Mouse (Mus musculus): ENCODE measurements around the gene Il18rap. TPM values are rescaled to one million over a fixed set of nuclear protein-coding genes. Genes with fewer than 3 reads are reported as not detected.
"Not testable (repeated sequence)": the region's sequence is repeated elsewhere in the genome, so short reads cannot be mapped to it uniquely, and the experiment has no call there.

The Il18rap gene
- polyA plus RNA-seq, 1 experiment from 2014 or later: 0.28 TPM

DNA sequence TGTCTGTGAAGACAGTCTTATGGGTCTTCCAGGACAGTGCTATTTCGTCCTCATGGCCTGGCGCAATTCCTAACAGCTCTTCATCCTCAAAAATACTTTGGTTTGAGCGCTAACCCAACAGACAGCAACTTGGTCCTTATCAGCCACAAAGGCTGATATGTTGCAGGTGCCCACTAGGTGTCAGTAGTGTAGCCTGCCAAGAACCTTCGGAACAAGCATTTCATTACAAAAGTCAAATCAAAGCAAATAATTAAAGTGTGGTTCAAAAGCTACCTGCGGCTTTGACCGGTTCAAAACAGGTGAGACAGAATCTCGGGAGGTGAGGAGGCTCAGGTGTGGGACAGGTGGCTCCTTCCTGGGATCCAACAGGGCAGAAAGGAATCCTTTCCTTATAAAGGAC, 64.6 kb downstream of the Il18rap start, which contains the start of gene Slc9a4:
Gene Slc9a4 (plus strand): TSS at position 298 of the 400 bp plus-strand sequence.
- DNase-seq (ENCODE audit: low spot score) (peak; percentile 71), ATAC-seq (replicated peaks; ENCODE audit: low FRiP score, low TSS enrichment, low read depth) (no peak)
- H3K4me3 ChIP-seq (ENCODE audit: low read depth, low read length): no peak within 1 kb of the TSS
- no peak within 1 kb of the TSS for H3K27ac ChIP-seq (ENCODE audit: low read depth)
- H3K4me2 ChIP-seq (ENCODE audit: low read length): no peak within 1 kb of the TSS
- WGBS: 12% methylated on average over 7 of the region's 7 CpGs
- no peaks in the 10 kb centered on the region for H3K36me3 ChIP-seq (ENCODE audit: control insufficient read depth, insufficient read depth, low read length)
- no peak within 1 kb of the TSS for H3K9ac ChIP-seq (ENCODE audit: low read length)
- no peaks in the 10 kb centered on the region for H3K4me1 ChIP-seq (replicated peaks; ENCODE audit: control insufficient read depth, insufficient read depth, low read length)
- H3K9me3 ChIP-seq (ENCODE audit: control insufficient read depth, low read length): no peaks in the 10 kb centered on the region
- H3K27me3 ChIP-seq (replicated peaks; ENCODE audit: control insufficient read depth, insufficient read depth, low read length): 0 out of 2 replicates have a peak, but pooled peaks cover 5% of the 10 kb centered on the region

DNA sequence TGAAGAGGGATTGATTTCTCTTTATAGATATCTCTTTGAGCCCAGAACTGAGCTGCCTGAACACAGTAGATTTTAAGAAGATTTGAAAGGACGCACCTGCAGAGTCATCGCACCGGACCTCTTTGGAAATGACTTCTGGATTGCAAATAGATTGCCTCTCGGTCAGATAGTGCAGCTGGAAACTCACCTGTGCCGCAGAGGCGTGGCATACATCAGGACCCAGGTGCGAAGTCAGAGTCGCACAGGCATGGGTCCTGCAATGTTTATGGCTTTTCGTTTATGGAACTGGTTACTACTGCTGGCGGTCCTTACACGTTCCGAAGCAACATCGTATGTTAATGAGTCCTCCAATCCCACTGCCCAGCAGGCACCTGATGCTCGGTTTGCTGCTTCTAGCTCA, 65.1 kb downstream of the Il18rap start:
- Histone ChIP-seq H3K4me2 (ENCODE audit: low read length) (no peak overlapping the region), H3K4me3 (ENCODE audit: low read depth, low read length) (no peak overlapping the region), H3K27me3 (replicated peaks; ENCODE audit: control insufficient read depth, insufficient read depth, low read length) (0 out of 2 replicates have a peak, but pooled peaks cover 5% of the 10 kb centered on the region), H3K36me3 (ENCODE audit: control insufficient read depth, insufficient read depth, low read length) (no peaks in the 10 kb centered on the region), H3K9me3 (ENCODE audit: control insufficient read depth, low read length) (no peaks in the 10 kb centered on the region), H3K27ac (ENCODE audit: low read depth) (no peak overlapping the region), H3K9ac (ENCODE audit: low read length) (no peak overlapping the region), H3K4me1 (replicated peaks; ENCODE audit: control insufficient read depth, insufficient read depth, low read length) (no peaks in the 10 kb centered on the region)
- WGBS: 61% methylated on average over 14 of the region's 14 CpGs
- ATAC-seq (replicated peaks; ENCODE audit: low FRiP score, low TSS enrichment, low read depth): no peak
- DNase-seq (ENCODE audit: low spot score): no peak

DNA sequence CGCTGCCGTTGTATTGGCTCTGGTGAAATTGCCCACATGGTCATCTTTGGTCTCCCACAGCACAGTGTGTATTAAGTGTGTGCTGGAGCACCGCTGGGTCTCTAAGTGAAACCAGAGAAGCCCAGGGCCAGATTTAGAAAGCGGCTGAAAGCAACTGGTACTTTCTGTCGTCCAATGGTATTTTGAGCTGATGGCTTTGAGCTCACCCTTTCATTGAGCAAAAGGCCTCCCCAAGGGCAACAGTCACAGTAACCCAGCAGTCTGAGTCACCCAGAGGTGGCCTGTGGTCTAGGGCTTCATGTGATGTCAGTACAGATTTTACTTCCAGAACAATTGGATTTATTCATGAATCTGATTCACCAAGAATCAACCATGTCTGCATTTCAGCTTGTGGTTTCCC, 71.6 kb downstream of the Il18rap start:
- Histone ChIP-seq H3K4me2 (ENCODE audit: low read length) (no peak overlapping the region), H3K36me3 (ENCODE audit: control insufficient read depth, insufficient read depth, low read length) (no peaks in the 10 kb centered on the region), H3K4me3 (ENCODE audit: low read depth, low read length) (no peak overlapping the region), H3K27ac (ENCODE audit: low read depth) (no peak overlapping the region), H3K9ac (ENCODE audit: low read length) (no peak overlapping the region), H3K27me3 (replicated peaks; ENCODE audit: control insufficient read depth, insufficient read depth, low read length) (no peaks in the 10 kb centered on the region), H3K9me3 (ENCODE audit: control insufficient read depth, low read length) (no peaks in the 10 kb centered on the region), H3K4me1 (replicated peaks; ENCODE audit: control insufficient read depth, insufficient read depth, low read length) (no peaks in the 10 kb centered on the region)
- no peak for DNase-seq (ENCODE audit: low spot score)
- 87% methylated on average over 5 of the region's 5 CpGs for WGBS
- no peak for ATAC-seq (replicated peaks; ENCODE audit: low FRiP score, low TSS enrichment, low read depth)

GRCm38 (mm10) chr1:40590931-40591330, 75.8 kb downstream of the Il18rap start:
- Histone ChIP-seq H3K27me3 (replicated peaks; ENCODE audit: control insufficient read depth, insufficient read depth, low read length) (no peaks in the 10 kb centered on the region), H3K4me2 (ENCODE audit: low read length) (no peak overlapping the region), H3K36me3 (ENCODE audit: control insufficient read depth, insufficient read depth, low read length) (no peaks in the 10 kb centered on the region), H3K9ac (ENCODE audit: low read length) (no peak overlapping the region), H3K4me3 (ENCODE audit: low read depth, low read length) (no peak overlapping the region), H3K27ac (ENCODE audit: low read depth) (no peak overlapping the region), H3K4me1 (replicated peaks; ENCODE audit: control insufficient read depth, insufficient read depth, low read length) (no peaks in the 10 kb centered on the region), H3K9me3 (ENCODE audit: control insufficient read depth, low read length) (no peaks in the 10 kb centered on the region)
- no peak for ATAC-seq (replicated peaks; ENCODE audit: low FRiP score, low TSS enrichment, low read depth)
- DNase-seq (ENCODE audit: low spot score): no peak
- 86% methylated on average over 4 of the region's 4 CpGs for WGBS

DNA sequence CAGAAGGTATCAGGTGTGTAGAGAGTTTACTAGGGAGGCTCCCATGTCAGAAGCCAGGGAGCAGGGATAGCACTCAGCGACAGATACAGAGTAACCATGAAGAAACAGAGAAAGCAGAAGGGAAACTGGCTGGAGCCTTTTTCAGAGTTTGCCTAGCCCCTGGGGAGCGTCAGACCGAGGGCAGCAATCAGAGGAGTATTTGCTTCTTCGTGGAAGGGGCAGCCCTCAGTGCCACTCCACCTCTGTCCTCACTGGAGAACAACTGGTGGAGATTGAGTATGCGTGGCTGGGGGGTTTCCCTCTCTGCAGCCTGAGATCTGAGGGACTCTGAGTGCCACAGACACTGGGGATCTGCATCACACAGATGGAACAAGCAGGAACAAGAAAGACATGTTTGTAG, 82.7 kb downstream of the Il18rap start:
- Histone ChIP-seq H3K4me3 (ENCODE audit: low read depth, low read length) (no peak overlapping the region), H3K27me3 (replicated peaks; ENCODE audit: control insufficient read depth, insufficient read depth, low read length) (no peaks in the 10 kb centered on the region), H3K9me3 (ENCODE audit: control insufficient read depth, low read length) (no peaks in the 10 kb centered on the region), H3K4me1 (replicated peaks; ENCODE audit: control insufficient read depth, insufficient read depth, low read length) (no peaks in the 10 kb centered on the region), H3K4me2 (ENCODE audit: low read length) (no peak overlapping the region), H3K9ac (ENCODE audit: low read length) (no peak overlapping the region), H3K27ac (ENCODE audit: low read depth) (no peak overlapping the region), H3K36me3 (ENCODE audit: control insufficient read depth, insufficient read depth, low read length) (no peaks in the 10 kb centered on the region)
- no peak for DNase-seq (ENCODE audit: low spot score)
- WGBS: 56% methylated on average over 5 of the region's 5 CpGs
- ATAC-seq (replicated peaks; ENCODE audit: low FRiP score, low TSS enrichment, low read depth): no peak

- not testable (repeated sequence) for H3K36me3 ChIP-seq (ENCODE audit: control insufficient read depth, insufficient read depth, low read length); H3K27ac ChIP-seq (ENCODE audit: low read depth); H3K9me3 ChIP-seq (ENCODE audit: control insufficient read depth, low read length); H3K27me3 ChIP-seq (replicated peaks; ENCODE audit: control insufficient read depth, insufficient read depth, low read length); H3K9ac ChIP-seq (ENCODE audit: low read length); H3K4me2 ChIP-seq (ENCODE audit: low read length); ATAC-seq (replicated peaks; ENCODE audit: low FRiP score, low TSS enrichment, low read depth); DNase-seq (ENCODE audit: low spot score); H3K4me3 ChIP-seq (ENCODE audit: low read depth, low read length); H3K4me1 ChIP-seq (replicated peaks; ENCODE audit: control insufficient read depth, insufficient read depth, low read length)
- 90% methylated on average over 9 of the region's 9 CpGs for WGBS
Measured at GRCm38 (mm10) chr1:40599661-40600060, 84.5 kb downstream of the Il18rap start.

- Histone ChIP-seq H3K27me3 (replicated peaks; ENCODE audit: control insufficient read depth, insufficient read depth, low read length) (no peaks in the 10 kb centered on the region), H3K4me1 (replicated peaks; ENCODE audit: control insufficient read depth, insufficient read depth, low read length) (no peaks in the 10 kb centered on the region), H3K27ac (ENCODE audit: low read depth) (no peak overlapping the region), H3K9me3 (ENCODE audit: control insufficient read depth, low read length) (no peaks in the 10 kb centered on the region), H3K36me3 (ENCODE audit: control insufficient read depth, insufficient read depth, low read length) (no peaks in the 10 kb centered on the region), H3K4me2 (ENCODE audit: low read length) (no peak overlapping the region), H3K9ac (ENCODE audit: low read length) (no peak overlapping the region), H3K4me3 (ENCODE audit: low read depth, low read length) (no peak overlapping the region)
- 81% methylated on average over 25 of the region's 25 CpGs for WGBS
- ATAC-seq (replicated peaks; ENCODE audit: low FRiP score, low TSS enrichment, low read depth): no peak
- DNase-seq (ENCODE audit: low spot score): no peak
Measured at GRCm38 (mm10) chr1:40600394-40601327, 85.5 kb downstream of the Il18rap start.
